Mouse (Mus musculus): Measurements from ENCODE around the gene Pkp4. TPM values are rescaled to one million over a fixed set of nuclear protein-coding genes. Genes with fewer than 3 reads are reported as not detected.

Pkp4 gene
- polyA plus RNA-seq, 1 experiment from 2014 or later: 30.6 TPM

DNA sequence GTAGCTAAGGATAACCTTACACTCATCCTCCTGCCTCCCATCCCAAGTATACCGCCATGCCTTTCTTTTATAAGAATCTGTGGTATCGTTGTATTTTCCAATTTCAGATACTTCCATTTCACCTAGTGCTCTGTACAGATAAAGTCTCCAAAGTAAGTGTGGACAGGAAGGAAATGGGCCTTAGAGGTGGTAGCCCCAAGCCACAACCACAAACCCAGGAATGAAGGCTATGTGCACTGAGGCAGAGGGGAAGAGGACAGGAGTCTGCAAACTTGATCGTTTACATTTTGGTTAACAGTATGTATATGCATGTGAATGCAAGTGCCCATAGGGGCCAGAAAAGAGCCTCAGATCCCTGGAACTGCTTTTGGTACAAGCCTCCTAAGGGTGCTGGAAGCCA, 139.2 kb downstream of the Pkp4 start:
- no peaks in the 10 kb centered on the region for H3K27me3 ChIP-seq (replicated peaks)
- H3K9ac ChIP-seq: no peak overlapping the region
- H3K4me1 ChIP-seq (replicated peaks): peaks cover 12% of the 10 kb centered on the region; the same call in 1 of the 2 replicates
- no peak overlapping the region for H3K4me3 ChIP-seq
- no peaks in the 10 kb centered on the region for H3K9me3 ChIP-seq (replicated peaks)
- H3K4me2 ChIP-seq: no peak overlapping the region
- peaks cover 11% of the 10 kb centered on the region for H3K36me3 ChIP-seq
- no peak overlapping the region for H3K27ac ChIP-seq (ENCODE audit: poor library complexity, severe bottlenecking)
- WGBS: 82% methylated on average over 3 of the region's 3 CpGs
- ATAC-seq (ENCODE audit: insufficient number of reproducible peaks, low FRiP score): no peak

DNA sequence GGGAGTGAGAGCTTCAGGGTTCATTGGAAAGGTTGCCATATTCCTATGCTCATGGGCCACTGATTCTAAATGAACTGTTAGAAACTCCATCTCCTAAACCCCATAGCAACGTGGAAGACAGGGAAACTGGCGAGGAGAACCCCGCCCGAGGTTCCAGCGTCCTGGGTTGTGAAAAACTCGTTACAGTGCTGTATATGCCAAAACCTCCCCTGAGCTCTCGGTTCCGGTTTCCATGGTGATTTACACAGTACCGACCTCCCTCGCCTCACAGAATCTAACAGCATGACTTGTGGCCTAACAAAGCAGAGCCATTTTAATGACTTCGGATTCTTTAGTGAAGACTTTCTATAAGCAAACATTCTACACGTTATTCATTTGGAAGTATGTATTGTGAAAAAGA, 141.0 kb downstream of the Pkp4 start:
- 85% methylated on average over 12 of the region's 12 CpGs for WGBS
- no peaks in the 10 kb centered on the region for H3K9me3 ChIP-seq (replicated peaks)
- no peak overlapping the region for H3K9ac ChIP-seq
- no peak overlapping the region for H3K4me3 ChIP-seq
- H3K27me3 ChIP-seq (replicated peaks): no peaks in the 10 kb centered on the region
- H3K4me2 ChIP-seq: no peak overlapping the region
- H3K27ac ChIP-seq (ENCODE audit: poor library complexity, severe bottlenecking): no peak overlapping the region
- H3K36me3 ChIP-seq: peaks cover 15% of the 10 kb centered on the region
- peaks cover 17% of the 10 kb centered on the region for H3K4me1 ChIP-seq (replicated peaks)
- ATAC-seq (ENCODE audit: insufficient number of reproducible peaks, low FRiP score): no peak

DNA sequence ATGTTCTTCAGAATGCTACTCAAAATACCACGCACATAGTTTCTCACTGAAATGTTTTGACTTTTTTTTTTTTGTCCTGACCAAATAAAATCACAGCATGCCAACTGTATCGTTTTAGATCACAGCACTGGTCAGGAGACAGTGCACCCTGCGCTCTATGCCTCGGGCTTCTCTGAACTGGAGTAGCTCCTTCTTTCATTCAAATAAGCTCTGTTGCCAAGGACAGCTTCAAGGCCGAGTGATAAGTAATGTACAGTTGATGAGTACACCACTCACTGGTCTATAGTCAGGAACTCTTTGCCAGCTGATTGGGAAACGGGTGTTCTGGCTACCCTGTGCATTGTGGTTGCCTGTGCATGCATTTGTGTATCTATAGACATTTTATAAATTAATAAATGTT, 141.8 kb downstream of the Pkp4 start:
- 67% methylated on average over 6 of the region's 6 CpGs for WGBS
- Histone ChIP-seq H3K4me3 (no peak overlapping the region), H3K27ac (ENCODE audit: poor library complexity, severe bottlenecking) (no peak overlapping the region), H3K9me3 (replicated peaks) (no peaks in the 10 kb centered on the region), H3K4me2 (no peak overlapping the region), H3K9ac (no peak overlapping the region), H3K4me1 (replicated peaks) (peaks cover 17% of the 10 kb centered on the region), H3K36me3 (peaks cover 22% of the 10 kb centered on the region), H3K27me3 (replicated peaks) (no peaks in the 10 kb centered on the region)
- ATAC-seq (ENCODE audit: insufficient number of reproducible peaks, low FRiP score): no peak

GRCm38 (mm10) chr2:59303530-59304063, 142.9 kb downstream of the Pkp4 start:
- Histone ChIP-seq H3K9ac (no peak overlapping the region), H3K27ac (ENCODE audit: poor library complexity, severe bottlenecking) (no peak overlapping the region), H3K4me1 (replicated peaks) (peaks cover 17% of the 10 kb centered on the region), H3K36me3 (peaks cover 34% of the 10 kb centered on the region), H3K4me3 (no peak overlapping the region), H3K27me3 (replicated peaks) (no peaks in the 10 kb centered on the region), H3K4me2 (no peak overlapping the region), H3K9me3 (replicated peaks) (no peaks in the 10 kb centered on the region)
- WGBS: 89% methylated on average over 12 of the region's 12 CpGs
- no peak for ATAC-seq (ENCODE audit: insufficient number of reproducible peaks, low FRiP score)

GRCm38 (mm10) chr2:59307302-59307701, 146.7 kb downstream of the Pkp4 start:
- Histone ChIP-seq H3K9me3 (replicated peaks) (no peaks in the 10 kb centered on the region), H3K4me1 (replicated peaks) (peaks cover 15% of the 10 kb centered on the region), H3K4me2 (no peak overlapping the region), H3K36me3 (peaks cover 58% of the 10 kb centered on the region), H3K4me3 (no peak overlapping the region), H3K27ac (ENCODE audit: poor library complexity, severe bottlenecking) (no peak overlapping the region), H3K9ac (no peak overlapping the region), H3K27me3 (replicated peaks) (no peaks in the 10 kb centered on the region)
- 92% methylated on average over 8 of the region's 8 CpGs for WGBS
- no peak for ATAC-seq (ENCODE audit: insufficient number of reproducible peaks, low FRiP score)

GRCm38 (mm10) chr2:59308055-59308454, 147.4 kb downstream of the Pkp4 start:
- no peak for ATAC-seq (ENCODE audit: insufficient number of reproducible peaks, low FRiP score)
- H3K27ac ChIP-seq (ENCODE audit: poor library complexity, severe bottlenecking): no peak overlapping the region

DNA sequence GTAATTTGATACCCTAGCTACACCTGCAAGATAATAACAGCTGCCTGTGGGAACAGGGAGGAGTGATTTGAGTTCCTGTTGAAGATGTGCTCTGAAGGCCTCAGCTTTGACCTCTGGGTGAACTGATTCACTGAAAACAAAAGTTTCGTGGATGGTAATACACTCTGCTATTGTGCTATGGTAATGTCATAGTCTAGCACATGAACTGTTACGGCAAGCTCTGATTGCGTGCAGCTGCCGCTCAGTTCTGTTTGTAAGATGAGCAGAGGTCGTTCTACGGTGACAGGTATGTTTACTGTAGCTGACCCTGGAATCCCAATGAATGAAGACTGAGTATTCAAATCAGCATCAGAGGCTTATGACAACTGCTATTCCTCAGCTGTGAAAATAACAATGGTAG, 152.6 kb downstream of the Pkp4 start:
- H3K9ac ChIP-seq: no peak overlapping the region
- H3K4me1 ChIP-seq (replicated peaks): peaks cover 14% of the 10 kb centered on the region; the same call in 1 of the 2 replicates
- 87% methylated on average over 6 of the region's 6 CpGs for WGBS
- peaks cover under 1% of the 10 kb centered on the region for H3K9me3 ChIP-seq (replicated peaks)
- H3K27ac ChIP-seq (ENCODE audit: poor library complexity, severe bottlenecking): no peak overlapping the region
- H3K4me2 ChIP-seq: no peak overlapping the region
- H3K27me3 ChIP-seq (replicated peaks): no peaks in the 10 kb centered on the region
- H3K4me3 ChIP-seq: no peak overlapping the region
- no peak for ATAC-seq (ENCODE audit: insufficient number of reproducible peaks, low FRiP score)
- H3K36me3 ChIP-seq: peaks cover 57% of the 10 kb centered on the region

More at GRCm38 (mm10) chr2:59308055-59308454, 147.4 kb downstream of the Pkp4 start:
- WGBS: 96% methylated on average over 19 of the region's 19 CpGs
- Histone ChIP-seq H3K27me3 (replicated peaks) (no peaks in the 10 kb centered on the region), H3K4me2 (no peak overlapping the region), H3K9ac (no peak overlapping the region), H3K9me3 (replicated peaks) (no peaks in the 10 kb centered on the region), H3K36me3 (peaks cover 61% of the 10 kb centered on the region), H3K4me3 (no peak overlapping the region), H3K4me1 (replicated peaks) (peaks cover 8% of the 10 kb centered on the region)

GRCm38 (mm10) chr2:59318631-59319030, 158.0 kb downstream of the Pkp4 start:
- peaks cover 10% of the 10 kb centered on the region for H3K9me3 ChIP-seq (replicated peaks)
- H3K4me2 ChIP-seq: no peak overlapping the region
- ATAC-seq (ENCODE audit: insufficient number of reproducible peaks, low FRiP score): no peak
- H3K9ac ChIP-seq: no peak overlapping the region
- H3K4me1 ChIP-seq (replicated peaks): peaks cover 14% of the 10 kb centered on the region; the same call in 1 of the 2 replicates
- H3K4me3 ChIP-seq: no peak overlapping the region
- H3K36me3 ChIP-seq: peaks cover 60% of the 10 kb centered on the region
- H3K27ac ChIP-seq (ENCODE audit: poor library complexity, severe bottlenecking): no peak overlapping the region
- H3K27me3 ChIP-seq (replicated peaks): no peaks in the 10 kb centered on the region
- WGBS: 90% methylated on average over 1 of the region's 1 CpGs

DNA sequence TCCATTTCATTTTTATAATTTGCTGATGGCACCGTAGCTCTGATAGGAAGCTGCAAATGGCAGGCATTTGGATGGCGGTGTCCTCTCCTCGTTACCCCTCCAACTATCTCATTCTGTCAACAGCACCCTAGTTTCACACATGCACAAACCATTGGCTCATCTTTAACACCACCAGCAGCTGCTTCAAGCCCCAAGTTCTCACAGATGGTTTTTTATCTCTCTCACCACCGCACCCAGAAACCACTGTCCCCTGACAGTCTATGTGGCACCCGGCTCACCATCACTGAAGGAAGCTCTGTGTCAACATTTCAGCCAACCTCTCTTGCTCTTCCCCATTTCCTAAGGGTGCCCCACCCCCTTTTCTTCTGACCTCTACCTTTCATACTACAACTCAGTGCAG, 167.3 kb downstream of the Pkp4 start:
- 89% methylated on average over 5 of the region's 5 CpGs for WGBS
- Histone ChIP-seq H3K9ac (no peak overlapping the region), H3K4me1 (replicated peaks) (peaks cover 11% of the 10 kb centered on the region), H3K36me3 (peaks cover 53% of the 10 kb centered on the region), H3K27ac (ENCODE audit: poor library complexity, severe bottlenecking) (no peak overlapping the region), H3K9me3 (replicated peaks) (no peaks in the 10 kb centered on the region), H3K4me2 (no peak overlapping the region), H3K27me3 (replicated peaks) (no peaks in the 10 kb centered on the region), H3K4me3 (no peak overlapping the region)
- no peak for ATAC-seq (ENCODE audit: insufficient number of reproducible peaks, low FRiP score)

GRCm38 (mm10) chr2:59331093-59331492, 170.4 kb downstream of the Pkp4 start:
- H3K4me3 ChIP-seq: no peak overlapping the region
- no peak for ATAC-seq (ENCODE audit: insufficient number of reproducible peaks, low FRiP score)
- whole genome bisulfite sequencing: 88% methylated on average over 9 of the region's 9 CpGs
- H3K36me3 ChIP-seq: peaks cover 67% of the 10 kb centered on the region
- no peaks in the 10 kb centered on the region for H3K9me3 ChIP-seq (replicated peaks)
- no peaks in the 10 kb centered on the region for H3K27me3 ChIP-seq (replicated peaks)
- no peak overlapping the region for H3K27ac ChIP-seq (ENCODE audit: poor library complexity, severe bottlenecking)
- H3K9ac ChIP-seq: no peak overlapping the region
- peaks cover 20% of the 10 kb centered on the region for H3K4me1 ChIP-seq (replicated peaks)
- H3K4me2 ChIP-seq: no peak overlapping the region

GRCm38 (mm10) chr2:59332523-59332922, 171.9 kb downstream of the Pkp4 start:
- WGBS: 86% methylated on average over 4 of the region's 4 CpGs
- Histone ChIP-seq H3K4me1 (replicated peaks) (peaks cover 20% of the 10 kb centered on the region), H3K36me3 (peaks cover 66% of the 10 kb centered on the region), H3K9me3 (replicated peaks) (no peaks in the 10 kb centered on the region), H3K27ac (ENCODE audit: poor library complexity, severe bottlenecking) (no peak overlapping the region), H3K27me3 (replicated peaks) (no peaks in the 10 kb centered on the region), H3K9ac (no peak overlapping the region), H3K4me2 (no peak overlapping the region), H3K4me3 (no peak overlapping the region)
- ATAC-seq (ENCODE audit: insufficient number of reproducible peaks, low FRiP score): no peak

DNA sequence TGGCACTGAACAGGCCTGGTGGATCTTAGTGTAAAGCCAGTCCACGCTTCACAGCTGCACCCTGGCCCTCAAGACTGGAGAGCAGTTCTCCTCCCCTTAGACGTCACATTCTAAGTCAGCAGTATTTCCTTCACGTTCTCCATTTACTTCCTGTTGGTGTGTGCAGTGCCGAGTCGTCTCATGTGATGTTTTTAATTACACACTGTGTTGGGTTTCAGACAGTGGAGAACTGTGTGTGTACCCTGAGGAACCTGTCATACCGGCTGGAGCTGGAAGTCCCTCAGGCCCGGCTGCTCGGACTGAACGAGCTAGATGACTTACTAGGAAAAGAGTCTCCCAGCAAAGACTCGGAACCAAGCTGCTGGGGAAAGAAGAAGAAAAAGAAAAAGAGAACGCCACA, 177.9 kb downstream of the Pkp4 start:
- ATAC-seq (ENCODE audit: insufficient number of reproducible peaks, low FRiP score): no peak
- no peak overlapping the region for H3K4me2 ChIP-seq
- no peak overlapping the region for H3K9ac ChIP-seq
- H3K27ac ChIP-seq (ENCODE audit: poor library complexity, severe bottlenecking): no peak overlapping the region
- no peaks in the 10 kb centered on the region for H3K27me3 ChIP-seq (replicated peaks)
- H3K9me3 ChIP-seq (replicated peaks): no peaks in the 10 kb centered on the region; the same call in 1 of the 2 replicates
- peaks cover 7% of the 10 kb centered on the region for H3K4me1 ChIP-seq (replicated peaks)
- WGBS: 84% methylated on average over 11 of the region's 11 CpGs
- no peak overlapping the region for H3K4me3 ChIP-seq
- peaks cover 86% of the 10 kb centered on the region for H3K36me3 ChIP-seq
